Mouse (Mus musculus) midbrain, embryonic 11.5 days (tissue): ENCODE measurements at regions not wholly inside any gene's neighbourhood (a gene's known extent, or its start where the extent isn't known, plus 50 kb on each side); places are given as distances from the start of the nearest gene placed in this dataset.

ENCODE experiments used
- ATAC-seq: fragments of 200-750 bp; cut with Nextera tagmentation; 2 replicates; pipeline ENCODE4 v1.8.0; 2017; ENCODE audit warnings: moderate TSS enrichment, moderate library complexity; ENCODE audit not compliant: low FRiP score
- DNase-seq: peaks from one replicate; pipeline ENCODE4 v3.0.0; 2015; ENCODE audit warnings: low spot score; ENCODE audit errors: missing footprints
- H3K27ac ChIP-seq: fragments of 300-500 bp; sonication (generic); 2 replicates; pipeline ENCODE4 v1.5.1; 2014; ENCODE audit warnings: low read depth, low read length
- H3K27me3 ChIP-seq: fragments of 300-500 bp; sonication (generic); 2 replicates; pipeline ENCODE4 v1.6.1; 2014; ENCODE audit warnings: mild to moderate bottlenecking, low read length, moderate library complexity, mixed read lengths; ENCODE audit not compliant: control insufficient read depth, insufficient read depth
- H3K36me3 ChIP-seq: fragments of 300-500 bp; sonication (generic); 2 replicates; pipeline ENCODE4 v1.6.1; 2014; ENCODE audit warnings: mild to moderate bottlenecking, low read length, moderate library complexity, mixed read lengths; ENCODE audit not compliant: control insufficient read depth, insufficient read depth
- H3K4me1 ChIP-seq: fragments of 300-500 bp; sonication (generic); 2 replicates; pipeline ENCODE4 v1.6.1; 2014; ENCODE audit warnings: low read length; ENCODE audit not compliant: control insufficient read depth, insufficient read depth
- H3K4me2 ChIP-seq: fragments of 300-500 bp; sonication (generic); 2 replicates; pipeline ENCODE4 v1.6.1; 2014; ENCODE audit warnings: mild to moderate bottlenecking, moderate library complexity
- H3K4me3 ChIP-seq: fragments of 300-500 bp; sonication (generic); 2 replicates; pipeline ENCODE4 v1.5.1; 2014; ENCODE audit warnings: low read depth, low read length
- H3K9ac ChIP-seq: fragments of 300-500 bp; sonication (generic); 2 replicates; pipeline ENCODE4 v1.6.1; 2014; ENCODE audit warnings: low read length
- H3K9me3 ChIP-seq: fragments of 300-500 bp; sonication (generic); 2 replicates; pipeline ENCODE4 v1.6.1; 2016; ENCODE audit warnings: low read length; ENCODE audit not compliant: control insufficient read depth
- WGBS: fragments of 180-500 bp; shearing (Covaris S2); extraction: QIAGEN DNeasy Blood & Tissue Kit; methylation state at CpG from one replicate; pipeline ENCODE4 v1.1.7; 2014; 5-methylcytosine and 5-hydroxymethylcytosine counted together

- Histone ChIP-seq H3K4me2 (no peak overlapping the region), H3K27me3 (no peaks in the 10 kb centered on the region), H3K27ac (no peak overlapping the region), H3K4me1 (no peaks in the 10 kb centered on the region), H3K9ac (no peak overlapping the region), H3K36me3 (no peaks in the 10 kb centered on the region), H3K9me3 (no peaks in the 10 kb centered on the region), H3K4me3 (no peak overlapping the region)
- WGBS: 86% methylated on average over 2 of the region's 2 CpGs
- ATAC-seq (no peak), DNase-seq (no peak)
These were observed 2442.1 kb upstream of the Gm7489 start for GRCm38 (mm10) chr15:51442606-51443005.

DNA sequence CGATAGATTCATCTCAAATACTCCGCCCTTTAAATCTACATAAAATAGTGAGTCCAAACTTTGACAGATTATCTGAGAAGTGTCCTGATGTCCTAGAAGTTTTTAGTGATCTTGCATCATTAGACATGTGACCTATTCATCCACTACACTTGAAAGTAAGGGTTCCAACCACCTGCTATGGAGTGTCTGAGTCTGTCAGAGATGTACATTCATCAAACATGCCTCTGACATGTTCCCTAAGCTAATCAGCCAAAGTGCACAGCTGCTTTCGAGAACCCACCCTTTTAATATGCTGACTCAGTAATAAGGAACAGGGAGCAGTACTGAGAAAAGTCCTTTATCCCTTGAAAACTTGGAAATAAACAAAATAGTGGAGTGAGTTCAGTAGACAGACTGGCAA lies 2414.8 kb upstream of the Gm7489 start:
- DNase-seq: no peak
- no peaks in the 10 kb centered on the region for H3K36me3 ChIP-seq
- no peaks in the 10 kb centered on the region for H3K4me1 ChIP-seq
- H3K4me3 ChIP-seq: no peak overlapping the region
- no peak overlapping the region for H3K9ac ChIP-seq
- 83% methylated on average over 3 of the region's 3 CpGs for WGBS
- no peak overlapping the region for H3K27ac ChIP-seq
- H3K27me3 ChIP-seq: no peaks in the 10 kb centered on the region
- no peak overlapping the region for H3K4me2 ChIP-seq
- H3K9me3 ChIP-seq: no peaks in the 10 kb centered on the region
- no peak for ATAC-seq

GRCm38 (mm10) chr15:51471143-51471542 lies 2413.6 kb upstream of the Gm7489 start:
- no peak for ATAC-seq
- no peaks in the 10 kb centered on the region for H3K4me1 ChIP-seq
- WGBS: 84% methylated on average over 1 of the region's 1 CpGs

DNA sequence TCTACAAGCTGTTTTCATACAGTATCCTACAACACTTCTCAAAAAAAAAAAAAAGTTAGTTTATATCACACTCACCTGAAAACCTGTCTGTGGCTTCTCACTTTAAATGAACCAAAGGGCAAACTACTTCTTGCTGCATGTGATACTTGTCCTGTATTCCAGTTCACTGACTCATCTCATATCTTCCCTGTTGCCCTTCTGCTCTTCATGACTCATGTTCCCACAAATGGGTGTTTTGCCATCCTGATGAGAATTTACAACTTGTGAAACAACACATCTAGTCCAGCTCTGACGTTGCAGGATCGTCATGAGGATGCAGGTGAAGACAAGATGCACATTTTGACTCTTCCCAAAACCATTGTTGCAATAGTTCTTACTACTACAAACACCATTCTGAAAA lies 2412.7 kb upstream of the Gm7489 start:
- H3K36me3 ChIP-seq: no peaks in the 10 kb centered on the region
- no peak overlapping the region for H3K9ac ChIP-seq
- no peaks in the 10 kb centered on the region for H3K27me3 ChIP-seq
- ATAC-seq (no peak), DNase-seq (no peak)
- no peak overlapping the region for H3K27ac ChIP-seq
- H3K4me2 ChIP-seq: no peak overlapping the region
- H3K4me1 ChIP-seq: no peaks in the 10 kb centered on the region
- H3K9me3 ChIP-seq: no peaks in the 10 kb centered on the region
- WGBS: 84% methylated on average over 2 of the region's 2 CpGs
- no peak overlapping the region for H3K4me3 ChIP-seq

More at GRCm38 (mm10) chr15:51471143-51471542, 2413.6 kb upstream of the Gm7489 start:
- no peak overlapping the region for H3K27ac ChIP-seq
- H3K27me3 ChIP-seq: no peaks in the 10 kb centered on the region
- no peaks in the 10 kb centered on the region for H3K36me3 ChIP-seq
- no peak overlapping the region for H3K4me3 ChIP-seq
- H3K4me2 ChIP-seq: no peak overlapping the region
- no peaks in the 10 kb centered on the region for H3K9me3 ChIP-seq
- DNase-seq: no peak
- H3K9ac ChIP-seq: no peak overlapping the region

DNA sequence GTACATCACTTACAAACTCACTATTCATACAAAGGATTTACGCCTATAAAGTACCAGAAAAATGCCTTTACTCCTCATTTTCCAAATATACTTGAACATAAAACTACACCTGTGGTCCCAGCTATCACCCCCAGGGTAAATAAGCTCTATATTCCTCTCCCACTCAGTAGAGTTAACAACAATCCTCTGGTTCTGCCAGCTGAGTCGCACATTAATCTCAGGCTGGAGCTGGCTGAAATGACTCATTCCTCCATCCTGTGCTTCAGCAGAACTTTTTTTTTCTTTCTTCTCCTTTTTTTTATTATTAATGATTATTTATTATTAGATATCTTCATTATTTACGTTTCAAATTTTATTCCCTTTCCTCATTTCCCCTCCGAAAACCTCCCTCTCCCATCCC lies 2402.8 kb upstream of the Gm7489 start:
- no peak overlapping the region for H3K4me3 ChIP-seq
- no peaks in the 10 kb centered on the region for H3K27me3 ChIP-seq
- no peaks in the 10 kb centered on the region for H3K9me3 ChIP-seq
- H3K36me3 ChIP-seq: no peaks in the 10 kb centered on the region
- no peak overlapping the region for H3K9ac ChIP-seq
- H3K27ac ChIP-seq: no peak overlapping the region
- no peak overlapping the region for H3K4me2 ChIP-seq
- WGBS: 87% methylated on average over 4 of the region's 4 CpGs
- ATAC-seq (no peak), DNase-seq (peak; percentile 49)
- no peaks in the 10 kb centered on the region for H3K4me1 ChIP-seq

DNA sequence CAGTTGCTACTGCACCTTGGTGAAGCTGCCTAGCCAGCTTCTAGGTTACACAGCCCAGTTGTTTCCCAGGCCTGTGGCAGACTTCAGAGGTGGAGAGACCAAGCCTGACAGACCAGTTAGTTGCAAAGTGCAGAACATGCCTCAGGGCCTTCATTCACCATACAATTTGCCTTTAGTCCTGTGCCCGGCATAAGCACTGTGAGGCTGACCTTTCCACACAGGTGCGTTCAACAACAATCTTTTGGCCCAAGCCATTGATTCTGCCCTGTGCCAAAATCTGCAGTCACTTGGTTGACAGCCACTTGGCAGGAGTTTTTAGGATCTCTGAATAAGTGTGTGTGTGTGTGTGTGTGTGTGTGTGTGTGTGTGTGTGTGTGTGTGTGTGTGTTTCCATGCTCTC lies 2400.5 kb upstream of the Gm7489 start:
- no peak overlapping the region for H3K27ac ChIP-seq
- no peak overlapping the region for H3K4me3 ChIP-seq
- WGBS: 86% methylated on average over 2 of the region's 2 CpGs
- H3K4me2 ChIP-seq: no peak overlapping the region
- H3K9ac ChIP-seq: no peak overlapping the region
- no peaks in the 10 kb centered on the region for H3K27me3 ChIP-seq
- no peak for ATAC-seq
- H3K9me3 ChIP-seq: no peaks in the 10 kb centered on the region
- H3K4me1 ChIP-seq: no peaks in the 10 kb centered on the region
- no peaks in the 10 kb centered on the region for H3K36me3 ChIP-seq
- no peak for DNase-seq

DNA sequence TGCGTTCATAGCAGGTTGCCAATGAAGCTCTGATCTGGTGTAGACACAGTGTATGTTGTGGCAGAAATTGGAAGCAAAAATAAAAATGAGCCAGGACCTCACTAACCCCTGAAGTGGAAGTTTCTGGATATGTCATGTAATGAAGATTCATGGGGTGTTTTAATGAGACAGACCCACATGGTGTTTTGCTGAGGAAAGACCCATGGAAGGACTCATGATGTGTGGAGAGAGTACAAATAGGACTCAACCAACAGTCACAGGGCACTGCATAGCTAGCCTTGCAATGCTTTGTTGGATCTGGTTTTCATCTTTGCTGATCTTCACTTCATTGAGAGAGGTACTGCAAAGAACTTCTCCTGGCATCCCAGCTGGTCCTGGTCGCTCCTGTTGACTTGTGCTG lies 2399.2 kb upstream of the Gm7489 start:
- ATAC-seq: no peak
- no peaks in the 10 kb centered on the region for H3K27me3 ChIP-seq
- WGBS: 83% methylated on average over 2 of the region's 2 CpGs
- DNase-seq: no peak
- no peak overlapping the region for H3K4me3 ChIP-seq
- no peak overlapping the region for H3K9ac ChIP-seq
- H3K4me1 ChIP-seq: no peaks in the 10 kb centered on the region
- no peaks in the 10 kb centered on the region for H3K36me3 ChIP-seq
- no peaks in the 10 kb centered on the region for H3K9me3 ChIP-seq
- no peak overlapping the region for H3K27ac ChIP-seq
- H3K4me2 ChIP-seq: no peak overlapping the region

DNA sequence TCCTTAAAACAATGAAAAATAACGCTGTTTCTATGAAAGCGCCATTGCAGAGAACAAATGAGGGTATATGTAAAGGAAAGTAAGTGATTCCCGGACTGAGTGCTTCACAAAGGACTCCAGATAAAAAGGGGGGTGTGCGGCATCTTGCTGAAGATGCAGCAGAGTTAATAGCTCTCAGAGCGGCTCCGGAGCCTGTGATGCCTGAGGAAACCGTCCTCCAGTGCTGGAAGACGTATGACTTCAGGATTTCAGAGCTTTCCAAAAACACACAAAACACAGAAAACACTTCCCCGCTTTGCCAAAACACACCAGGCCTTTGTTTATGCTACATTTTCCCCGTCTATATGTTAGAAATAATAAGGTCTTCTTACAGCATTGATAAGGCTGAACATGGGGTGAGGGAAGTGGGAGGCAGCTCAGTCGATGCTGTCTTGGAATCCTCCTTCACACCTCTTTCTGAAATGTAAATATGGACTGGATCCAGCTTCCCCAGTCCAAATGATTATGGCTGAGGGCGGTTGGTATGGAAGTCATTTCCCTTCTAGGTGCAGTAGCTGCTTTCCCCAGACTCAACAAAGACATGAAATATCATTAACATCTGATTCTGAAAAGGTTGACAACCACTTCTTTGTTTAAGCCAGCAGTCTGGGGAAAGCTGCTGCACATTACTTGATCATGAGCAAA lies 2382.5 kb upstream of the Gm7489 start:
- ATAC-seq (no peak; the same call in 1 of the 2 replicates), DNase-seq (no peak)
- H3K4me1 ChIP-seq: 0 out of 2 replicates have a peak, but pooled peaks cover 2% of the 10 kb centered on the region
- H3K27ac ChIP-seq: no peak overlapping the region
- H3K9me3 ChIP-seq: no peaks in the 10 kb centered on the region
- H3K27me3 ChIP-seq: no peaks in the 10 kb centered on the region
- no peaks in the 10 kb centered on the region for H3K36me3 ChIP-seq
- 79% methylated on average over 12 of the region's 12 CpGs for WGBS
- H3K4me2 ChIP-seq: no peak overlapping the region
- no peak overlapping the region for H3K9ac ChIP-seq
- H3K4me3 ChIP-seq: no peak overlapping the region

DNA sequence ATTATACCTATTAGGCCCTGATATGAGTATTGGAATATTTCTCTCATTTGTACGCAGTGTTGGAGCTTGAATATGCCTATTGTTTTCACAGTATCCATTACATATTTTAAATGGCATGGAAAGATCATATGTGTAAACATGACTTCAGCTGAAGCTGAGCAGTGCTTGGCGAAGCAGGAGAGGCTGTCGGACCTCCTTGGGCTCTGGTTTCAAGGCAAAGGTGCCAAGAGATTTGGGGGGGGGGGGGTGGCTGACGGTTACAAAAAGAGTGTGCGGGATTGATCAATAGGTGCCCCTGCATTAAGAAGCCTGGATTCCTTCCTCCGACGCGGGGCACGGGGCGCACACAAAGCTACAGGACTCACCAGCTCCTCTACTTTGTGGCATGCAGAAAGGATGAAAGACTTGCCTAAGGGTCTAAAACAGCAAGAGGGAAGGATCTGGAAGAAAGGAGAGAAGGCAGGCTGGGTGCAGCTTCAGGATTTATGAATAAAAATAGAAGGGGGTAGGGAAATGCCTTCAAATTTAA lies 2381.9 kb upstream of the Gm7489 start:
- DNase-seq: peak; percentile 88
- Histone ChIP-seq H3K9ac (no peak overlapping the region), H3K36me3 (no peaks in the 10 kb centered on the region), H3K27me3 (no peaks in the 10 kb centered on the region), H3K4me1 (0 out of 2 replicates have a peak, but pooled peaks cover 2% of the 10 kb centered on the region), H3K4me3 (no peak overlapping the region), H3K9me3 (no peaks in the 10 kb centered on the region), H3K4me2 (0 out of 2 replicates have a peak overlapping the region, but pooled peaks have one; percentile 12), H3K27ac (no peak overlapping the region)
- ATAC-seq: peak; percentile 55; the same call in 1 of the 2 replicates
- WGBS: 25% methylated on average over 10 of the region's 10 CpGs
